Mouse (Mus musculus) regulatory T cell (primary cell): ENCODE data around the gene BC048507.
"Not testable (repeated sequence)": the region's sequence is repeated elsewhere in the genome, so short reads cannot be mapped to it uniquely, and the experiment has no call there.

Source experiments
- in situ Hi-C: fragments of 300-600 bp; cut with MboI, MseI; formaldehyde crosslinking; loops from one replicate; pipeline ENCODE4 v1.15.1; 2025; ENCODE audit warnings: high pct_unique_total_duplicates

The BC048507 gene

GRCm38 (mm10) chr13:67863026-67863425, at the start of gene BC048507:
Gene BC048507 (plus strand): TSS chr13:67863326.
- in situ Hi-C loops, result loop anchor here (10.0 kb wide), 1 partner anchor 692 kb away; no protein-coding TSS in a partner anchor

- in situ Hi-C loops, result loop anchor here (5.0 to 10.0 kb wide), 2 partner anchors 59 to 87 kb away; partner anchors contain the start of genes Zfp65 and Zfp85
Measured at GRCm38 (mm10) chr13:67813710-67814660, 49.1 kb upstream of the BC048507 start, which contains the start of gene Zfp273. Gene Zfp273 (plus strand): TSS chr13:67813740.

- in situ Hi-C loops, result loop anchor here (10.0 kb wide), 1 partner anchor 64 kb away; the partner anchor contains the start of gene Zfp85
Measured at GRCm38 (mm10) chr13:67818636-67819035, 44.5 kb upstream of the BC048507 start.

- in situ Hi-C loops, result loop anchor here (10.0 kb wide), 1 partner anchor 464 kb away; no protein-coding TSS in a partner anchor
Measured at GRCm38 (mm10) chr13:67830911-67831336, 32.2 kb upstream of the BC048507 start, which contains the start of gene Gm10037. Gene Gm10037 (plus strand): TSS chr13:67831106.

GRCm38 (mm10) chr13:67833137-67833536, 30.0 kb upstream of the BC048507 start:
- in situ Hi-C loops, result loop anchor here (10.0 kb wide), 1 partner anchor 462 kb away; no protein-coding TSS in a partner anchor

- in situ Hi-C loops, result no loop called here
Measured at GRCm38 (mm10) chr13:67843775-67844118, 19.4 kb upstream of the BC048507 start.

GRCm38 (mm10) chr13:67844119-67844852, 18.8 kb upstream of the BC048507 start:
- in situ Hi-C loops, result no loop called here

- in situ Hi-C loops, result no loop called here
Measured at GRCm38 (mm10) chr13:67844853-67845194, 18.3 kb upstream of the BC048507 start.

GRCm38 (mm10) chr13:67850361-67850760, 12.8 kb upstream of the BC048507 start:
- in situ Hi-C loops, result no loop called here

- in situ Hi-C loops, result no loop called here
Measured at GRCm38 (mm10) chr13:67853130-67853529, 10.0 kb upstream of the BC048507 start.

GRCm38 (mm10) chr13:67853983-67854382, 9.1 kb upstream of the BC048507 start:
- in situ Hi-C loops, result no loop called here

GRCm38 (mm10) chr13:67857317-67857716, 5.8 kb upstream of the BC048507 start:
- in situ Hi-C loops, result no loop called here

- in situ Hi-C loops, result loop anchor here (10.0 kb wide), 1 partner anchor 692 kb away; no protein-coding TSS in a partner anchor
Measured at GRCm38 (mm10) chr13:67862508-67862907, 618 bp upstream of the BC048507 start.

- in situ Hi-C loops, result loop anchor here (10.0 kb wide), 1 partner anchor 690 kb away; no protein-coding TSS in a partner anchor
Measured at GRCm38 (mm10) chr13:67864764-67865350, 1.7 kb downstream of the BC048507 start.

- in situ Hi-C loops, result loop anchor here (10.0 kb wide), 1 partner anchor 687 kb away; no protein-coding TSS in a partner anchor
Measured at GRCm38 (mm10) chr13:67867899-67868298, 4.8 kb downstream of the BC048507 start.

- in situ Hi-C loops, result not testable (repeated sequence)
Measured at GRCm38 (mm10) chr13:67876049-67876698, 13.0 kb downstream of the BC048507 start.

GRCm38 (mm10) chr13:67876699-67877254, 13.7 kb downstream of the BC048507 start:
- in situ Hi-C loops, result no loop called here

- in situ Hi-C loops, result no loop called here
Measured at GRCm38 (mm10) chr13:67883966-67884365, 20.8 kb downstream of the BC048507 start.

GRCm38 (mm10) chr13:67909759-67910158, 46.6 kb downstream of the BC048507 start:
- in situ Hi-C loops, result no loop called here
